Mouse (Mus musculus): ENCODE data around the gene Fap.

GRCm38 (mm10) chr2:62460815-62461450 lies 112.9 kb downstream of the Fap start:
- TF ChIP-seq MAX (IDR thresholded peaks at IDR 0.05; ENCODE audit: low read depth) (no peak), MYOD1 (IDR thresholded peaks at IDR 0.05; ENCODE audit: control insufficient read depth in 1 of 3, insufficient read length in 2 of 3, low read depth in 2 of 3) (no peak), POLR2A (IDR thresholded peaks at IDR 0.05; ENCODE audit: insufficient read length, low read depth) (no peak), MYOG (IDR thresholded peaks at IDR 0.05; ENCODE audit: control insufficient read depth in 1 of 3, insufficient read depth in 1 of 3, insufficient read length in 2 of 3, low read depth in 2 of 3) (no peak), USF1 (IDR thresholded peaks at IDR 0.05; ENCODE audit: low read depth) (no peak), POLR2AphosphoS2 (IDR thresholded peaks at IDR 0.05; ENCODE audit: insufficient read length, low read depth) (no peak), E2F4 (IDR thresholded peaks at IDR 0.05; ENCODE audit: insufficient read depth) (no peak), TCF12 (IDR thresholded peaks at IDR 0.05; ENCODE audit: insufficient read depth, poor library complexity, severe bottlenecking) (no peak), REST (IDR thresholded peaks at IDR 0.05; ENCODE audit: insufficient read depth, insufficient read length) (no peak), SRF (IDR thresholded peaks at IDR 0.05; ENCODE audit: control insufficient read depth, insufficient read length, low read depth) (no peak), CEBPB (IDR thresholded peaks at IDR 0.05; ENCODE audit: insufficient read depth, poor library complexity, severe bottlenecking) (no peak)

Data from myocyte (in vitro differentiated cells).